In the genomic region with DNA sequence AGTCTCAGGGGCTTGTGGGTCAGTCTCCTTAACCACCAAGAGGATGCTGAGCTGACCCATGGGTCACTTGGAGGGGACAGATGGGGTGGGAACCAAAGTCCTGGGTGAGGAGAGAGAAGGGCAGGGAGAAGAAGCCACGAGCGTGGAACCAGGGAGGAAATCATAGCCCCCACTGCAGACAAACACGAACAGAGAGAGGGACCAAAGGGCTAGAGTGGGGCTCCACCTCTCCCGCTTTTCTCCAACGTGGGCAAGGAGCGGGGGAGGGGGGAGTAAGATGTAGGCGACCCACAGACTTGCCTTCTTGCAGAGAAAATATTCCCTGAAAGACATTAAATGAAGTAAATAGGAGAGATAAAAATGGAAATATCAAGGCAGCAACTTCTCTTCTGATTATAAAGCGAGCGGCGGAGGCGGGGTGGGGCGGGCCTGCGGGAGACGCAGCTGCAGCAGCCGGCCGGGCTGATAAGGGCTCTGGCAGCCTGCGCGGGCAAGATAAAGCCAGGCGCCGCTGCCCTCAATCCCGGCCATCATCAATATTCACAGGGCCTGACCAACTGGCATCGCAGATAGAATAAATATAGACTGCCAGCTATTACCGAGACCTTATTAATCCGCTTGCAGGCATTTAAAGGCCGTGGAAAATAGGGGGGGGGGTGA, we compare ENCODE assay signal across 8 mouse cellular contexts. TPM values are rescaled to one million over a fixed set of nuclear protein-coding genes. Genes with fewer than 3 reads are reported as not detected.
DNase-seq lines count a peak whose midpoint lies in the region; ATAC-seq and TF ChIP-seq lines count a peak whose summit lies in the region.

No protein-coding gene starts in this region.

- 3% methylated on average over 25 of the region's 25 CpGs for WGBS in heart, embryonic 11.5 days (ENCODE audit: insufficient replicate concordance)
- WGBS in limb, embryonic 12.5 days = 15% methylated on average over 25 of the region's 25 CpGs
- WGBS in midbrain, embryonic 10.5 days = 16% methylated on average over 25 of the region's 25 CpGs

- peaks cover 27% of the 10 kb centered on the region for H3K4me1 ChIP-seq in heart, embryonic 11.5 days (ENCODE audit: control insufficient read depth, insufficient read depth, low read length)
- H3K4me1 ChIP-seq in limb, embryonic 12.5 days (replicated peaks) = peaks cover 13% of the 10 kb centered on the region; the same call in 1 of the 2 replicates
- H3K4me1 ChIP-seq in midbrain, embryonic 10.5 days = peaks cover 24% of the 10 kb centered on the region

- H3K9me3 ChIP-seq in heart, embryonic 11.5 days (replicated peaks; ENCODE audit: control insufficient read depth, low read length) = no peaks in the 10 kb centered on the region
- no peaks in the 10 kb centered on the region for H3K9me3 ChIP-seq in limb, embryonic 12.5 days
- no peaks in the 10 kb centered on the region for H3K9me3 ChIP-seq in midbrain, embryonic 10.5 days (replicated peaks)

- intact Hi-C loops in gastrocnemius, adult 2 months (cut with DNase I) = no loop called here

- peak overlapping the region; percentile 15 for H3K4me3 ChIP-seq in gastrocnemius, adult 2 months
- H3K4me3 ChIP-seq in heart, embryonic 11.5 days (ENCODE audit: low read depth, low read length) = peak overlapping the region; percentile 26
- H3K4me3 ChIP-seq in limb, embryonic 12.5 days (replicated peaks) = peak overlapping the region; percentile 15
- peak overlapping the region; percentile 38 for H3K4me3 ChIP-seq in midbrain, embryonic 10.5 days

- H3K36me3 ChIP-seq in heart, embryonic 11.5 days (ENCODE audit: control insufficient read depth, insufficient read depth, low read length) = no peaks in the 10 kb centered on the region
- H3K36me3 ChIP-seq in limb, embryonic 12.5 days = no peaks in the 10 kb centered on the region
- no peaks in the 10 kb centered on the region for H3K36me3 ChIP-seq in midbrain, embryonic 10.5 days

- no peak for TF ChIP-seq CTCF in gastrocnemius, adult 2 months (IDR thresholded peaks at IDR 0.05)

- peak overlapping the region; percentile 65 for H3K4me2 ChIP-seq in heart, embryonic 11.5 days
- H3K4me2 ChIP-seq in limb, embryonic 12.5 days = peak overlapping the region; percentile 42

- peaks cover 17% of the 10 kb centered on the region for H3K27me3 ChIP-seq in heart, embryonic 11.5 days (ENCODE audit: control insufficient read depth, insufficient read depth, low read length)
- peaks cover 63% of the 10 kb centered on the region for H3K27me3 ChIP-seq in limb, embryonic 12.5 days
- peaks cover 70% of the 10 kb centered on the region for H3K27me3 ChIP-seq in midbrain, embryonic 10.5 days (ENCODE audit: low read depth, poor library complexity, severe bottlenecking)

- peak overlapping the region; percentile 56 for H3K27ac ChIP-seq in gastrocnemius, adult 2 months
- H3K27ac ChIP-seq in heart, embryonic 11.5 days (ENCODE audit: low read depth, low read length) = peak overlapping the region; percentile 73
- H3K27ac ChIP-seq in limb, embryonic 12.5 days = no peak overlapping the region
- peak overlapping the region; percentile 65 for H3K27ac ChIP-seq in midbrain, embryonic 10.5 days (replicated peaks)

- DNase-seq in gastrocnemius, adult 2 months = peak; percentile 37
- DNase-seq in gastrocnemius, postnatal 10 days = no peak
- peak; percentile 37 to 67 for DNase-seq in adrenal gland, postnatal 36 days
- peak; percentile 35 for DNase-seq in midbrain, embryonic 10.5 days (ENCODE audit: low spot score)
- DNase-seq in thymus, postnatal 14 days = peak; percentile 73
- DNase-seq in layer of hippocampus, postnatal 25 days (ENCODE audit: extremely low spot score in 1 of 2, low spot score in 1 of 2) = no peak

- peak overlapping the region; percentile 39; the same call in 1 of the 2 replicates for H3K9ac ChIP-seq in heart, embryonic 11.5 days (ENCODE audit: low read depth, low read length)
- no peak overlapping the region; the same call in 1 of the 2 replicates for H3K9ac ChIP-seq in limb, embryonic 12.5 days (replicated peaks)

- peak; percentile 79 for ATAC-seq in heart, embryonic 11.5 days (replicated peaks; ENCODE audit: insufficient number of reproducible peaks, low FRiP score, low TSS enrichment)
- no peak for ATAC-seq in limb, embryonic 12.5 days (ENCODE audit: insufficient number of reproducible peaks, insufficient read depth, low FRiP score, low TSS enrichment, low read depth)

RNA-seq across cellular contexts. Expression of a gene that starts 21.3 kb away (rescaled TPM):
- total RNA-seq in gastrocnemius, adult 2 months (2021) = 10 to 100 TPM; 18.8 to 23.4 TPM
- 10 to 100 TPM; 19.0 to 20.1 TPM for total RNA-seq in gastrocnemius, postnatal 10 days (2021)
- total RNA-seq in adrenal gland, postnatal 36 days (2021) = 10 to 100 TPM in 1 of 2 experiments, 1 to 10 TPM in 1; 8.7 to 13.7 TPM
- polyA plus RNA-seq in heart, embryonic 11.5 days (2014; fragmentation: Nextera tagmentation; extraction: Ambion mirVana) = 5.2 and 5.4 TPM in 2 replicates
- 2.8 and 3.3 TPM in 2 replicates for polyA plus RNA-seq in limb, embryonic 12.5 days (2016; fragmentation: Nextera tagmentation; extraction: Ambion mirVana)
- 1.9 and 3.4 TPM in 2 replicates for polyA plus RNA-seq in midbrain, embryonic 10.5 days (2016; fragmentation: Nextera tagmentation; extraction: Ambion mirVana)
- 10 to 100 TPM; 40.0 to 43.6 TPM for total RNA-seq in layer of hippocampus, postnatal 25 days (2021)

RNA-seq across cellular contexts. Expression of a gene that starts 55.1 kb away (rescaled TPM):
- total RNA-seq in gastrocnemius, adult 2 months (2021) = 10 to 100 TPM; 11.1 to 16.4 TPM
- total RNA-seq in gastrocnemius, postnatal 10 days (2021) = 10 to 100 TPM; 14.3 to 15.0 TPM
- 10 to 100 TPM; 41.1 TPM for total RNA-seq in adrenal gland, postnatal 36 days (2021)
- 15.4 and 17.5 TPM in 2 replicates for polyA plus RNA-seq in heart, embryonic 11.5 days (2014; fragmentation: Nextera tagmentation; extraction: Ambion mirVana)
- polyA plus RNA-seq in limb, embryonic 12.5 days (2016; fragmentation: Nextera tagmentation; extraction: Ambion mirVana) = 19.3 and 19.7 TPM in 2 replicates
- 17.8 and 18.6 TPM in 2 replicates for polyA plus RNA-seq in midbrain, embryonic 10.5 days (2016; fragmentation: Nextera tagmentation; extraction: Ambion mirVana)
- 10 to 100 TPM; 14.8 to 22.0 TPM for total RNA-seq in layer of hippocampus, postnatal 25 days (2021)

Comparison
In these comparisons a context has a peak if more than half of its experiments do, and no peak if none do; other contexts are left out.
1. DNase-seq: peak in gastrocnemius, adult 2 months (single experiment), adrenal gland, postnatal 36 days (2 of 2), midbrain, embryonic 10.5 days (single experiment) and thymus, postnatal 14 days (single experiment); none in gastrocnemius, postnatal 10 days (single experiment) and layer of hippocampus, postnatal 25 days (0 of 2).
2. Peak in every context shown above with its lines, with median percentiles within 50 percentile points of each other: H3K4me3 ChIP-seq.